In genomic region chr3:65950304-65950703, GRCm38 (mm10) we compare ENCODE assay signal across 23 mouse cellular contexts. TPM values are rescaled to one million over a fixed set of nuclear protein-coding genes. Genes with fewer than 3 reads are reported as not detected.
DNase-seq lines count a peak whose midpoint lies in the region; ATAC-seq and TF ChIP-seq lines count a peak whose summit lies in the region.
"Had no signal": no experiment of that assay in that cellular context is flagged by ENCODE, and none has a peak within 500 bp of the region (broad histone marks: within the 10 kb centered on the region; RNA-seq: fewer than 3 reads in every experiment).

No protein-coding gene starts in this region.

- WGBS in thymus, adult 2 months = 63% methylated on average over 2 of the region's 2 CpGs
- WGBS in hindbrain, postnatal 0 days = 88% methylated on average over 2 of the region's 2 CpGs
- 98% methylated on average over 2 of the region's 2 CpGs for WGBS in kidney, embryonic 15.5 days

- ATAC-seq in granulocyte monocyte progenitor cell, adult 5-6 weeks (replicated peaks; ENCODE audit: poor library complexity, severe bottlenecking) = peak; percentile 54
- ATAC-seq in megakaryocyte, adult 5-6 weeks (ENCODE audit: poor library complexity, severe bottlenecking) = peak; percentile 69
- ATAC-seq in hindbrain, postnatal 0 days = no peak
- ATAC-seq in kidney, embryonic 15.5 days (replicated peaks; ENCODE audit: low FRiP score) = no peak
- ATAC-seq: activated CD4-positive, CD25-positive, alpha-beta regulatory T cell, adult 4 months; CD4-positive, CD25-positive, alpha-beta regulatory T cell, adult 4 months; forebrain, embryonic 14.5 days; forebrain, postnatal 0 days had no signal

- no peaks in the 10 kb centered on the region for H3K27me3 ChIP-seq in MEL (ENCODE audit: control insufficient read depth in 1 of 2, insufficient read depth in 2 of 2, low read length in 2 of 2)
- H3K27me3 ChIP-seq in splenic B cell, adult 2 months (ENCODE audit: control insufficient read depth, insufficient read depth, low read length, poor library complexity, severe bottlenecking) = no peaks in the 10 kb centered on the region
- H3K27me3 ChIP-seq in thymus, adult 2 months (ENCODE audit: control insufficient read depth, insufficient read depth, low read length) = no peaks in the 10 kb centered on the region
- no peaks in the 10 kb centered on the region for H3K27me3 ChIP-seq in hindbrain, postnatal 0 days (ENCODE audit: insufficient read depth, low read length)
- no peaks in the 10 kb centered on the region for H3K27me3 ChIP-seq in kidney, embryonic 15.5 days
- H3K27me3 ChIP-seq: embryonic facial prominence, embryonic 12.5 days; embryonic facial prominence, embryonic 15.5 days; heart, embryonic 12.5 days; heart, embryonic 15.5 days had no signal

- H3K79me2 ChIP-seq in MEL (ENCODE audit: control insufficient read depth, insufficient read depth, low read length, poor library complexity) = peaks cover 27% of the 10 kb centered on the region

- no peak overlapping the region for H3K27ac ChIP-seq in MEL (ENCODE audit: control insufficient read depth, low read depth, low read length)
- no peak overlapping the region for H3K27ac ChIP-seq in thymus, adult 2 months (ENCODE audit: control insufficient read depth, insufficient read depth, low read length)
- H3K27ac ChIP-seq in hindbrain, postnatal 0 days = no peak overlapping the region
- no peak overlapping the region for H3K27ac ChIP-seq in kidney, embryonic 15.5 days
- H3K27ac ChIP-seq: embryonic facial prominence, embryonic 12.5 days; embryonic facial prominence, embryonic 15.5 days; gastrocnemius, adult 2 months; heart, embryonic 15.5 days; hindbrain, embryonic 14.5 days had no signal

- peak in 1 of 2 experiments; percentile 43; a peak in 1 of 4 replicates for TF ChIP-seq EP300 in MEL (IDR thresholded peaks at IDR 0.05; ENCODE audit: low read depth in 1 of 2, low read length in 2 of 2)

- TF ChIP-seq CTCF in MEL (IDR thresholded peaks at IDR 0.05 in 2 of 3, conservative IDR thresholded peaks at IDR 0.05 in 1 of 3; ENCODE audit: control insufficient read depth in 1 of 3, insufficient read depth in 1 of 3, low read depth in 2 of 3, low read length in 3 of 3, poor library complexity in 1 of 3, severe bottlenecking in 1 of 3) = no peak
- no peak for TF ChIP-seq CTCF in thymus, adult 2 months (IDR thresholded peaks at IDR 0.05; ENCODE audit: borderline replicate concordance, control insufficient read depth, extremely low read depth, insufficient read depth, low read length, poor library complexity)
- TF ChIP-seq CTCF in hindbrain, postnatal 0 days (IDR thresholded peaks at IDR 0.05; ENCODE audit: low read depth) = no peak

- H3K36me3 ChIP-seq in MEL (ENCODE audit: control insufficient read depth in 1 of 2, insufficient read depth in 2 of 2, low read length in 2 of 2) = peaks cover 57 to 86% of the 10 kb centered on the region in 2 experiments
- H3K36me3 ChIP-seq in splenic B cell, adult 2 months (ENCODE audit: control insufficient read depth, insufficient read depth, low read length, poor library complexity, severe bottlenecking) = peaks cover 20% of the 10 kb centered on the region
- peaks cover 93% of the 10 kb centered on the region for H3K36me3 ChIP-seq in thymus, adult 2 months (ENCODE audit: control insufficient read depth, insufficient read depth, low read length)
- peaks cover 40% of the 10 kb centered on the region for H3K36me3 ChIP-seq in hindbrain, postnatal 0 days (ENCODE audit: insufficient read depth, low read length)
- peaks cover 84% of the 10 kb centered on the region for H3K36me3 ChIP-seq in kidney, embryonic 15.5 days

- H3K9me3 ChIP-seq in MEL (replicated peaks; ENCODE audit: insufficient read depth, low read length) = no peaks in the 10 kb centered on the region
- no peaks in the 10 kb centered on the region for H3K9me3 ChIP-seq in hindbrain, postnatal 0 days (ENCODE audit: low read length)
- H3K9me3 ChIP-seq in kidney, embryonic 15.5 days (replicated peaks) = no peaks in the 10 kb centered on the region
- H3K9me3 ChIP-seq: embryonic facial prominence, embryonic 12.5 days; embryonic facial prominence, embryonic 15.5 days; heart, embryonic 12.5 days; heart, embryonic 15.5 days had no signal

- no peak overlapping the region for H3K9ac ChIP-seq in MEL (ENCODE audit: control insufficient read depth, low read depth, low read length, poor library complexity, severe bottlenecking)
- H3K9ac ChIP-seq in hindbrain, postnatal 0 days (replicated peaks; ENCODE audit: low read length) = no peak overlapping the region
- H3K9ac ChIP-seq in kidney, embryonic 15.5 days = no peak overlapping the region
- H3K9ac ChIP-seq: embryonic facial prominence, embryonic 12.5 days; embryonic facial prominence, embryonic 15.5 days; forebrain, postnatal 0 days; heart, embryonic 12.5 days; heart, embryonic 15.5 days; hindbrain, embryonic 14.5 days had no signal

- H3K4me3 ChIP-seq in MEL (ENCODE audit: control insufficient read depth in 1 of 2, insufficient read depth in 1 of 2, low read depth in 2 of 2, low read length in 2 of 2) = no peak overlapping the region
- H3K4me3 ChIP-seq in thymus, adult 2 months (ENCODE audit: control insufficient read depth, insufficient read depth, low read length) = no peak overlapping the region
- H3K4me3 ChIP-seq in hindbrain, postnatal 0 days (ENCODE audit: low read length) = no peak overlapping the region
- no peak overlapping the region for H3K4me3 ChIP-seq in kidney, embryonic 15.5 days (replicated peaks)
- H3K4me3 ChIP-seq: embryonic facial prominence, embryonic 12.5 days; embryonic facial prominence, embryonic 15.5 days; gastrocnemius, adult 2 months; heart, embryonic 12.5 days; heart, embryonic 15.5 days had no signal

- TF ChIP-seq POLR2A in MEL (IDR thresholded peaks at IDR 0.05; ENCODE audit: control insufficient read depth in 1 of 2, insufficient read depth in 1 of 2, low read depth in 1 of 2, low read length in 2 of 2, poor library complexity in 1 of 2) = no peak
- TF ChIP-seq POLR2A in thymus, adult 2 months (IDR thresholded peaks at IDR 0.05; ENCODE audit: control insufficient read depth, extremely low read depth, insufficient read depth, low read length, poor library complexity) = no peak

- H3K4me2 ChIP-seq in hindbrain, postnatal 0 days (ENCODE audit: low read depth, low read length) = no peak overlapping the region
- H3K4me2 ChIP-seq in kidney, embryonic 15.5 days = no peak overlapping the region
- H3K4me2 ChIP-seq: embryonic facial prominence, embryonic 12.5 days; embryonic facial prominence, embryonic 15.5 days; heart, embryonic 12.5 days; heart, embryonic 15.5 days; hindbrain, embryonic 14.5 days had no signal

- peak; percentile 67 for DNase-seq in MEL (ENCODE audit: low read depth, low spot score)
- DNase-seq in splenic B cell, adult 2 months (ENCODE audit: low read depth, low spot score) = peak; percentile 55
- no peak for DNase-seq in thymus, adult 2 months
- no peak for DNase-seq in hindbrain, postnatal 0 days (ENCODE audit: low spot score)
- DNase-seq: adrenal gland, adult 8-10 months; adrenal gland, postnatal 25 days; forebrain, postnatal 0 days; gastrocnemius, adult 2 months; gastrocnemius, postnatal 14 days; heart, adult 18-20 months; heart, postnatal 10 days; heart, postnatal 36 days had no signal

- H3K4me1 ChIP-seq in MEL (ENCODE audit: control insufficient read depth in 1 of 2, insufficient read depth in 2 of 2, low read length in 2 of 2) = peaks cover 10 to 13% of the 10 kb centered on the region in 2 experiments
- H3K4me1 ChIP-seq in thymus, adult 2 months (replicated peaks; ENCODE audit: control insufficient read depth, insufficient read depth, low read length) = no peaks in the 10 kb centered on the region; the same call in 1 of the 2 replicates
- H3K4me1 ChIP-seq in hindbrain, postnatal 0 days (ENCODE audit: insufficient read depth, low read length) = no peaks in the 10 kb centered on the region
- peaks cover 14% of the 10 kb centered on the region for H3K4me1 ChIP-seq in kidney, embryonic 15.5 days

- TF ChIP-seq RAD21 in MEL (IDR thresholded peaks at IDR 0.05; ENCODE audit: low read depth, low read length) = no peak

TF ChIP-seq in MEL, 35 proteins besides CTCF, POLR2A, EP300 and RAD21:
- TF ChIP-seq E2F4 (IDR thresholded peaks at IDR 0.05; ENCODE audit: borderline replicate concordance, low read depth, low read length) (no peak), SIN3A (IDR thresholded peaks at IDR 0.05; ENCODE audit: low read length) (peak; percentile 35; the same call in 1 of the 2 replicates)

RNA-seq across cellular contexts. Expression of gene Ccnl1, which starts 7.7 kb away (rescaled TPM):
- total RNA-seq in MEL (2012; rRNA removed) = 20.1 and 20.5 TPM in 2 replicates
- 10 to 100 TPM in 1 of 2 experiments, not detected in 1; 56.5 TPM for polyA plus RNA-seq in MEL (2012; ENCODE audit: insufficient read depth in 1 of 2, insufficient read length in 2 of 2, low read depth in 1 of 2, low replicate concordance in 2 of 2, missing spikeins in 1 of 2)
- 131 and 167 TPM in 2 replicates for total RNA-seq in granulocyte monocyte progenitor cell, adult 5-6 weeks (2014; fragmentation: Nextera tagmentation)
- 289 and 310 TPM in 2 replicates for total RNA-seq in granulocyte monocyte progenitor cell, adult 5-6 weeks (2017)
- 189 and 190 TPM in 2 replicates for total RNA-seq in megakaryocyte, adult 5-6 weeks (2015)
- total RNA-seq in megakaryocyte, adult 5-6 weeks (2017) = 249 and 290 TPM in 2 replicates
- 171 and 266 TPM in 2 replicates for polyA plus RNA-seq in thymus, adult 2 months (2012; rRNA removed)
- 32.9 and 34.8 TPM in 2 replicates for total RNA-seq in hindbrain, postnatal 0 days (2014; rRNA removed)
- polyA plus RNA-seq in hindbrain, postnatal 0 days (2015; fragmentation: Nextera tagmentation; extraction: Ambion mirVana) = 56.8 and 56.9 TPM in 2 replicates
- 99.6 and 101 TPM in 2 replicates for polyA plus RNA-seq in kidney, embryonic 15.5 days (2015; fragmentation: Nextera tagmentation; extraction: Ambion mirVana)

Comparison
In these comparisons a context has a peak if more than half of its experiments do, and no peak if none do; other contexts are left out.
1. DNase-seq: peak in MEL (single experiment) and splenic B cell, adult 2 months (single experiment); none in thymus, adult 2 months (single experiment) and hindbrain, postnatal 0 days (single experiment).
2. ATAC-seq: peak in granulocyte monocyte progenitor cell, adult 5-6 weeks (single experiment) and megakaryocyte, adult 5-6 weeks (single experiment); none in hindbrain, postnatal 0 days (single experiment) and kidney, embryonic 15.5 days (single experiment).